Mouse (Mus musculus) lung, postnatal 0 days (tissue): Measurements from ENCODE around the gene Rhot2. TPM values are rescaled to one million over a fixed set of nuclear protein-coding genes. Genes with fewer than 3 reads are reported as not detected.

ENCODE experiments used
- ATAC-seq: fragments of 200-750 bp; cut with Nextera tagmentation; 2 replicates; pipeline ENCODE4 v1.8.0; 2017; ENCODE audit warnings: moderate library complexity
- DNase-seq: peaks from one replicate; pipeline ENCODE4 v3.0.0-alpha.2; 2016; ENCODE audit warnings: low spot score
- H3K27ac ChIP-seq: fragments of 300-500 bp; sonication (generic); 2 replicates; pipeline ENCODE4 v1.5.1; 2014; ENCODE audit warnings: antibody characterized with exemption, mild to moderate bottlenecking, low read length, mixed read lengths
- H3K27me3 ChIP-seq: fragments of 300-500 bp; sonication (generic); replicated peaks from 2 replicates; pipeline ENCODE4 v1.6.1; 2014; ENCODE audit warnings: low read length, mixed read lengths; ENCODE audit not compliant: insufficient read depth
- H3K36me3 ChIP-seq: fragments of 300-500 bp; sonication (generic); 2 replicates; pipeline ENCODE4 v1.6.1; 2014; ENCODE audit warnings: low read length, mixed read lengths; ENCODE audit not compliant: insufficient read depth
- H3K4me1 ChIP-seq: fragments of 300-500 bp; sonication (generic); 2 replicates; pipeline ENCODE4 v1.6.1; 2014; ENCODE audit warnings: antibody characterized with exemption, low read depth, low read length, mixed read lengths; ENCODE audit not compliant: insufficient read depth
- H3K4me2 ChIP-seq: fragments of 300-500 bp; sonication (generic); replicated peaks from 2 replicates; pipeline ENCODE4 v1.6.1; 2014; ENCODE audit warnings: low read depth, mild to moderate bottlenecking, low read length, moderate library complexity, mixed read lengths
- H3K4me3 ChIP-seq: fragments of 300-500 bp; sonication (generic); 2 replicates; pipeline ENCODE4 v1.5.1; 2014; ENCODE audit warnings: low read depth, low read length
- H3K9ac ChIP-seq: fragments of 300-500 bp; sonication (generic); replicated peaks from 2 replicates; pipeline ENCODE4 v1.6.1; 2014; ENCODE audit warnings: low read depth, mild to moderate bottlenecking
- H3K9me3 ChIP-seq: fragments of 300-500 bp; sonication (generic); 2 replicates; pipeline ENCODE4 v1.6.1; 2016; ENCODE audit warnings: low read length, mixed read lengths
- CTCF ChIP-seq: IDR thresholded peaks from 2 replicates; pipeline ENCODE4 v1.5.1; 2016; ENCODE audit warnings: antibody characterized with exemption, mild to moderate bottlenecking
- EP300 ChIP-seq: IDR thresholded peaks from 2 replicates; pipeline ENCODE4 v1.6.1; 2016; ENCODE audit warnings: antibody characterized with exemption, mild to moderate bottlenecking, control low read depth
- WGBS: fragments of 180-500 bp; shearing (Covaris S2); extraction: QIAGEN DNeasy Blood & Tissue Kit; methylation state at CpG from one replicate; pipeline ENCODE4 v1.1.7; 2014; 5-methylcytosine and 5-hydroxymethylcytosine counted together
- polyA plus RNA-seq: library from polyadenylated mRNA; unstranded; fragments of >200 nt; fragmentation: Nextera tagmentation; extraction: Ambion mirVana; gene quantifications from 2 replicates; pipeline ENCODE4 v1.2.1, GENCODE M21; 2015

Rhot2 gene
- polyA plus RNA-seq, 1 experiment from 2014 or later = 9.9 TPM

DNA sequence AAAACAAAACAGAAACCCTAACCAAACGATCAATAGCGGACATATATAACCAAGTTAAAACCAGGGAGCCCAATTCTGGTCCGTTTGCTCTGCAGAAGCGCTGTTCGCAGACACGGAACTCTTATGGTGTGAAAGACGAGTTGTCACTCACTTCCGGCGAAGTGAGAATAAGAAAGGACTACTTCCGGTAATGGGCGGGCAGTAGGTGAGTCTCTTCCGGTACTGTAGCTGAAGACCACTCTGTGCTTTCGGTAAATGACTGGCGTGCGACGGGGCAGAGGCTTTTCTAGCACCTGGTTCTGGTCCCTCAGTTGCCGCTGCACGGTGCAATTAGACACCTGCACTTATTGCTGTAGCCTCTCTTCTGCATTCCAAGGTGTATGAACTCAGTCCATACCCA lies 21.2 kb downstream of the Rhot2 start, which contains the start of gene Wdr24:
Gene Wdr24 (plus strand): TSS at position 176 of the 400 bp plus-strand sequence.
- TF ChIP-seq CTCF (no peak), EP300 (no peak)
- DNase-seq = peak; percentile 92
- H3K4me1 ChIP-seq = peaks cover 15% of the 10 kb centered on the region; the same call in 1 of the 2 replicates
- no peaks in the 10 kb centered on the region for H3K9me3 ChIP-seq
- ATAC-seq = peak; percentile 82
- 0 out of 2 replicates have a peak, but pooled peaks cover 6% of the 10 kb centered on the region for H3K36me3 ChIP-seq
- peaks cover 7% of the 10 kb centered on the region; the same call in 1 of the 2 replicates for H3K27me3 ChIP-seq
- H3K9ac ChIP-seq = peak within 1 kb of the TSS; percentile 56
- WGBS = under 1% methylated on average over 18 of the region's 18 CpGs
- 0 out of 2 replicates have a peak within 1 kb of the TSS, but pooled peaks have one; percentile 20 for H3K27ac ChIP-seq
- H3K4me3 ChIP-seq = peak within 1 kb of the TSS; percentile 49
- H3K4me2 ChIP-seq = peak within 1 kb of the TSS; percentile 81

DNA sequence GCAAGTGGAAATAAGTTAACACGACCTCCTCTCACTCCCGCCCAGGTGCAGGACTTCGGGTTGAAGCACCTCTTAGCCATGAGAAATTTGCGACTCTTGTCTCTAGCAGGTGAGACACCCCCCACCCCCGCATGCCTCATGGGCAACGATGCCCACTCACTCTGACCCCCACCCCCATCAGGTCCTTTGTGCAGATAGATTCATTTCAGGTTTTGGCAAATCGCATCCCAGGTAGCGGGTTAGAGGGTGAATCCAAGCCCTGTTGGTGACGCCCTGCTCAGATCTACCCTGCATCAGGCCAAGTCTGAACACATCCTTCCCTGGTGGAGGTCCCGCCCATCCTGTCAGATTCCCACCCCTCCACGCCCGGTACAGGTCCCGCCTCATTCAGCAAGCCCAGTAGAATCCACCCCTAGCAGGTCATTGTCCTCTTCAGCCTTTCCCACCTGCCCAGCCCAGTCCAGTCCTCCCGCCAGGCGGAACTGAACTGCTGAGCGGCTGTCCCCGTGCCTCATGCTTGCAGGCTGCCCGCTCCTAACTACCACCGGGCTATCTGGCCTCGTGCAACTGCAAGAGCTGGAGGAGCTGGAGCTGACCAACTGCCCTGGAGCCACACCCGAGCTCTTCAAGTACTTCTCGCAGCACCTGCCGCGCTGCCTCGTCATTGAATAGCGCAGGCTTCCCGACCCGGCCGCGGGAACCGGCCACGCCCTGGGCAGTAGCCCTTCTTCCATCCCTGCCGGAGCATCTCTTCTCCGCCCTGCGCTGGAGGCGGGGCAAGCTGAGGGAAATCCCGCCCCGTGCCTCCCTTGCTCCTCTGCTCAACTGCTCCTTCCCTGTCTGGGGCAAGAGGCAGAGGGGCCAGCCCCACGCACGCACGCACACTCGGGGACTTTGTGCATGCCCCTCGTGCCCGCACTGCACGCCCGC lies 25.5 kb downstream of the Rhot2 start:
- TF ChIP-seq EP300 = no peak
- no peak for TF ChIP-seq CTCF
- no peaks in the 10 kb centered on the region for H3K36me3 ChIP-seq
- no peak overlapping the region for H3K27ac ChIP-seq
- peak; percentile 33; the same call in 1 of the 2 replicates for ATAC-seq
- no peak overlapping the region for H3K9ac ChIP-seq
- no peak overlapping the region for H3K4me2 ChIP-seq
- peaks cover 5% of the 10 kb centered on the region; the same call in 1 of the 2 replicates for H3K4me1 ChIP-seq
- WGBS = 6% methylated on average over 46 of the region's 46 CpGs
- no peak overlapping the region for H3K4me3 ChIP-seq
- peaks cover 12% of the 10 kb centered on the region; the same call in 1 of the 2 replicates for H3K27me3 ChIP-seq
- peak; percentile 37 for DNase-seq
- H3K9me3 ChIP-seq = no peaks in the 10 kb centered on the region

DNA sequence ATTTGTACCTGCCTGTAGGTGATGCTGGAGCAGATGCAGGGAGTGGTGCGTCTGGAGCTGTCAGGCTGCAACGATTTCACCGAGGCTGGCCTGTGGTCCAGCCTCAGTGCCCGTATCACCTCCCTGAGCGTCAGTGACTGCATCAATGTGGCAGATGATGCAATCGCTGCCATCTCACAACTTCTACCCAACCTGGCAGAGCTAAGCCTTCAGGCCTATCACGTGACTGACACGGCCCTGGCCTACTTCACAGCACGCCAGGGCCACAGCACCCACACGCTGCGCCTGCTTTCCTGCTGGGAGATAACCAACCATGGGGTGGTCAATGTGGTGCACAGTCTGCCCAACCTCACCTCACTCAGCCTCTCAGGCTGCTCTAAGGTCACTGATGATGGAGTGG lies 27.0 kb downstream of the Rhot2 start:
- Histone ChIP-seq H3K27me3 (peaks cover 12% of the 10 kb centered on the region; the same call in 1 of the 2 replicates), H3K4me3 (no peak overlapping the region), H3K27ac (no peak overlapping the region), H3K4me1 (0 out of 2 replicates have a peak, but pooled peaks cover 2% of the 10 kb centered on the region), H3K9ac (no peak overlapping the region), H3K9me3 (no peaks in the 10 kb centered on the region), H3K36me3 (no peaks in the 10 kb centered on the region), H3K4me2 (no peak overlapping the region)
- WGBS = 77% methylated on average over 11 of the region's 11 CpGs
- no peak for TF ChIP-seq EP300
- TF ChIP-seq CTCF = no peak
- DNase-seq (no peak), ATAC-seq (no peak)

DNA sequence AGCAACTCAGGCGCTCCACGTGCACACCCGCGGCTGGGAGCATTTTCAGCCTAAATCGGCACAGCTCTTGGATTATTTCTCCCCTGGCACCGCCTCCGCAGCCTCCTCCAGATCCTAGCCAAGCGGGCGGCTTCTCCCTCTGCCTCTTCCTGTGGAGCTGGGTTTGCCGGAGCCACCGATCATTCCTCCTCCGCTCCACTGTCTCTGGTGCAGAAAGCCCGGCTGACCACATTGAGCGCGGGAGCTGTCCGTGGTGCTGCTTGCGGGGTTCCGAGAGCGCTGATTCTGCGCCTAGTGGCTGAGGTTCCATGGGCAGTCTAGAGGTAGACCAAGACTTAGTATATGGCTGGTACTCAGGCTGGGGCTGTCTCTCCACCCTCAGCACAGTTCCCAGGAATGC lies 31.2 kb downstream of the Rhot2 start:
- no peak overlapping the region for H3K4me3 ChIP-seq
- H3K9me3 ChIP-seq = no peaks in the 10 kb centered on the region
- no peak overlapping the region for H3K9ac ChIP-seq
- peak; percentile 77 for ATAC-seq
- H3K4me1 ChIP-seq = 0 out of 2 replicates have a peak, but pooled peaks cover 6% of the 10 kb centered on the region
- H3K27me3 ChIP-seq = peaks cover 30% of the 10 kb centered on the region
- no peak overlapping the region for H3K4me2 ChIP-seq
- WGBS = 5% methylated on average over 20 of the region's 20 CpGs
- H3K27ac ChIP-seq = no peak overlapping the region
- TF ChIP-seq CTCF = peak; percentile 80
- no peak for TF ChIP-seq EP300
- DNase-seq = peak; percentile 90
- H3K36me3 ChIP-seq = no peaks in the 10 kb centered on the region

DNA sequence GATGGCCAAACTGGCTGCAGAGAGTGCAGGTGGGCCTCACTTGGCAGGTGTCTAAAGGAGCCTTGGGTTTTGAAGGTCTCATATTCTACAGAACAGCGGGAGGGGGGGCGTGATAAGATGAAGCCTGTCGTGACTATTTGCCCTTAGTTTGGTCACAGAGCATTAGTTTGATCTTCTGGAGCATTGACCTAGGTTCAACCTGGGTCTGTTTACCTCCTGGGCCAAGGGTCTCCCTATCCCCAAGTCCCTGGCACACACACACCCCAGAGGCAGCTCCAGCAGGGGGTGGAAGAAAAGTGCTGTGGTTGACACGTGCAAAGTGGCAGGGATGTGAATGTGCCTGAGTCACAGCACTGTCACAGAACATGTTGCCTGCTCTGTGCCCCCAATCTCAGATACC lies 33.8 kb downstream of the Rhot2 start:
- Histone ChIP-seq H3K9me3 (no peaks in the 10 kb centered on the region), H3K27me3 (peaks cover 24% of the 10 kb centered on the region), H3K9ac (no peak overlapping the region), H3K4me2 (no peak overlapping the region), H3K27ac (no peak overlapping the region), H3K36me3 (no peaks in the 10 kb centered on the region), H3K4me3 (no peak overlapping the region), H3K4me1 (0 out of 2 replicates have a peak, but pooled peaks cover 6% of the 10 kb centered on the region)
- DNase-seq (no peak), ATAC-seq (no peak)
- 57% methylated on average over 4 of the region's 4 CpGs for WGBS
- TF ChIP-seq CTCF (no peak), EP300 (no peak)

DNA sequence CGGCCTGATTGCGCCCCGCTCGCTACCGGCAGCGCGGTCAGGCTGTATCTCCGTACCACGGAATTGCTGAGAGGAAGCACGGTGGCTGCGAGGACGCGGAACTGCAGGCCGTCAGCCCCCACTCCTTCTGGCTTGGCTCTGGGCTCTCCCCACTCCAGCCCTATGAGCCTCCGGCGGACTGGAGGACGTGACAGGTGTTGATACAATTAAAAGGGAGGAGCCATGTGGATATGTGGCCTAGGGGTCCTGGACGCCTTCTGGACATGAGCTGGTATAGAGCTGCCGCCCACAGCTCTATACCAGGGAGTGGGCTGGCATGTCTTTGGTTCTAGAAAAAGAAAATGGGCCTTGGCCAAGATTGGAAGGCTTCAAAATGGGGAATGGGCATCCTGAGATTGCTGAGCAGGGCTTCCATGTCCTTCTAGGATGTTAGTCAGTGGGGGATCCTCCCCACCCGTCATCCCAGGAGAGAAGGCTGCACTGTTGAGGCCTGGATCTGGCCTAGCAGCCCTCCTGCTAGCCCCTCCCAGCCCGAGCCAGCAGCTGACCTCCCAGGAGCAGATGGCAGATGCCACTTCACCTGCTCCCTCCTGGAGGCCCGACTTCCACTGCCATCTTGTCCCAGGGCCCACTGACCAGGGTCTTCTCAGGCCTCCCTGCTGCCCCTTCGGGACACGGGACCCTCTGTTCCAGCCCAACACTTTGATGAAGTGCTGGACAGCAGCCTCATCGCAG lies 34.9 kb downstream of the Rhot2 start:
- H3K4me3 ChIP-seq = peak overlapping the region; percentile 51
- peak overlapping the region; percentile 79 for H3K4me2 ChIP-seq
- peaks cover 24% of the 10 kb centered on the region for H3K27me3 ChIP-seq
- no peak for DNase-seq
- no peak overlapping the region for H3K27ac ChIP-seq
- H3K4me1 ChIP-seq = 0 out of 2 replicates have a peak, but pooled peaks cover 6% of the 10 kb centered on the region
- TF ChIP-seq CTCF (no peak), EP300 (no peak)
- 11% methylated on average over 25 of the region's 25 CpGs for WGBS
- H3K36me3 ChIP-seq = no peaks in the 10 kb centered on the region
- no peak for ATAC-seq
- H3K9me3 ChIP-seq = no peaks in the 10 kb centered on the region
- no peak overlapping the region for H3K9ac ChIP-seq
